In the genomic region with DNA sequence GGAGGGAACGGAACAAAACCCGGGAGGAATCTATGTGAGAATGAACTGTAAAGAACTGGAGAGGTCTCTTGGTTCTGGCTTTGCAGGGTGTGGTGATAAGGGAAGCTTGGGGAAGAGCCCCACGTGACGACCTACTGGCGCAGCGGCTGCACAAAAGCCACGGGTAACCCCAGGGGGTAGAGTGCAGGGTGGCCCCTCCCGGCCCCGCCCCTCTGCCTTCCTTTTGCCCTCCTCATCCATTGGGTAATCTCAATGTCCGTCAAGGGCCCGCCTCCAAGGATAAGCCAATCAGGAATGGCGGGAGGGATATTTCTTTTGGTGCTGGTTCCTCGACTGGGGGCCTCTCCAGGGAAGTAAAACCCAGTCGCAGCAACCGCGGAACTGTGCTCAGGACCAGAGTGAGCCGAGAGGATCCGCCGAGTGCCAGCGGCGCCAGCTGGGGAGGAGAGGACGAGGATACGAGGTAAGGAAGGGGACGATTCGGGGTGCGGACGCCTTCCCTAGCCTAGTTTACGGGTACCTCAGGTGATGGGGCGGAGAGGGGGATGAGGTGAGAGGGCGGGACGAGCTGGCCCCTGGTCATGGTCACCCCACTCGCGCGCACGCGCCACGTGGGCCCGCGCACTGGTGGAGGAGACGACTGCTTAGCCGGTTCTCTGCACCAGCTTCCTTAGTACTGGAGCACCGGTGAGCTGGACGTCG, we compare ENCODE assay signal across 8 mouse cellular contexts. TPM values are rescaled to one million over a fixed set of nuclear protein-coding genes. Genes with fewer than 3 reads are reported as not detected.
DNase-seq lines count a peak whose midpoint lies in the region; ATAC-seq and TF ChIP-seq lines count a peak whose summit lies in the region.

A gene (plus strand): TSS at position 319 of the 702 bp plus-strand sequence.

- peak; percentile 91 for ATAC-seq in common myeloid progenitor, adult 5-6 weeks (replicated peaks; ENCODE audit: low read depth, poor library complexity, severe bottlenecking)
- peak; percentile 98 for ATAC-seq in hindbrain, postnatal 0 days
- ATAC-seq in megakaryocyte, adult 5-6 weeks (ENCODE audit: poor library complexity, severe bottlenecking) = peak; percentile 91

- H3K9ac ChIP-seq in hindbrain, postnatal 0 days (replicated peaks; ENCODE audit: low read length) = peak within 1 kb of the TSS; percentile 64

- intact Hi-C loops in gastrocnemius, adult 2 months (cut with DNase I) = no loop called here
- intact Hi-C loops in left cerebral cortex, adult 2 months (cut with DNase I) = loop anchor here (2.0 kb wide), 1 partner anchor 50 kb away; a partner anchor contains a TSS

- peaks cover 4% of the 10 kb centered on the region; the same call in 1 of the 2 replicates for H3K4me1 ChIP-seq in hindbrain, postnatal 0 days (ENCODE audit: insufficient read depth, low read length)

- H3K4me2 ChIP-seq in hindbrain, postnatal 0 days (ENCODE audit: low read depth, low read length) = peak within 1 kb of the TSS; percentile 65

- no peak for TF ChIP-seq CTCF in gastrocnemius, adult 2 months (IDR thresholded peaks at IDR 0.05)
- TF ChIP-seq CTCF in hindbrain, postnatal 0 days (IDR thresholded peaks at IDR 0.05; ENCODE audit: low read depth) = no peak
- TF ChIP-seq CTCF in left cerebral cortex, adult 2 months (IDR thresholded peaks at IDR 0.05) = no peak

- no peaks in the 10 kb centered on the region for H3K9me3 ChIP-seq in hindbrain, postnatal 0 days (ENCODE audit: low read length)

- under 1% methylated on average over 44 of the region's 44 CpGs for WGBS in hindbrain, postnatal 0 days

- H3K27me3 ChIP-seq in hindbrain, postnatal 0 days (ENCODE audit: insufficient read depth, low read length) = no peaks in the 10 kb centered on the region

- H3K36me3 ChIP-seq in hindbrain, postnatal 0 days (ENCODE audit: insufficient read depth, low read length) = peaks cover 18% of the 10 kb centered on the region

- H3K4me3 ChIP-seq in gastrocnemius, adult 2 months = peak within 1 kb of the TSS; percentile 93
- peak within 1 kb of the TSS; percentile 69 for H3K4me3 ChIP-seq in hindbrain, postnatal 0 days (ENCODE audit: low read length)
- H3K4me3 ChIP-seq in left cerebral cortex, adult 2 months = peak within 1 kb of the TSS; percentile 72

- peak within 1 kb of the TSS; percentile 93 for H3K27ac ChIP-seq in gastrocnemius, adult 2 months
- peak within 1 kb of the TSS; percentile 79 for H3K27ac ChIP-seq in hindbrain, postnatal 0 days
- H3K27ac ChIP-seq in left cerebral cortex, adult 2 months = peak within 1 kb of the TSS; percentile 93

- DNase-seq in ZHBTc4 (ENCODE audit: low read depth, low spot score) = peak; percentile 99
- peak; percentile 90 for DNase-seq in gastrocnemius, adult 2 months
- DNase-seq in hindbrain, postnatal 0 days (ENCODE audit: low spot score) = peak; percentile 95
- peak; percentile 91 to 93 for DNase-seq in left cerebral cortex, adult 2 months (ENCODE audit: extremely low spot score in 1 of 2, low spot score in 2 of 2)
- peak; percentile 95 for DNase-seq in right cerebral cortex, adult 2 months (ENCODE audit: low spot score in 2 of 2)
- DNase-seq in urinary bladder, postnatal 14 days (ENCODE audit: low spot score) = peak; percentile 91

RNA-seq across cellular contexts. Expression of the gene that starts here (rescaled TPM):
- total RNA-seq in common myeloid progenitor, adult 5-6 weeks (2017) = 9.8 and 12.4 TPM in 2 replicates
- total RNA-seq in gastrocnemius, adult 2 months (2021) = 1 to 10 TPM; 4.0 to 4.6 TPM
- 12.1 and 12.3 TPM in 2 replicates for total RNA-seq in hindbrain, postnatal 0 days (2014; rRNA removed)
- polyA plus RNA-seq in hindbrain, postnatal 0 days (2015; fragmentation: Nextera tagmentation; extraction: Ambion mirVana) = 14.2 and 15.3 TPM in 2 replicates
- total RNA-seq in left cerebral cortex, adult 2 months (2021) = 1 to 10 TPM; 8.4 to 8.5 TPM
- total RNA-seq in megakaryocyte, adult 5-6 weeks (2015) = 6.8 TPM in 2 replicates
- total RNA-seq in megakaryocyte, adult 5-6 weeks (2017) = 6.1 and 6.6 TPM in 2 replicates

Comparison
In these comparisons a context has a peak if more than half of its experiments do, and no peak if none do; other contexts are left out.
1. Peak in every context shown above with its lines: DNase-seq, ATAC-seq, H3K4me3 ChIP-seq and H3K27ac ChIP-seq.